Mouse (Mus musculus): Measurements from ENCODE around the gene Shd. TPM values are rescaled to one million over a fixed set of nuclear protein-coding genes. Genes with fewer than 3 reads are reported as not detected.

Gene Shd
- polyA plus RNA-seq, 1 experiment from 2014 or later = 0.32 TPM

DNA sequence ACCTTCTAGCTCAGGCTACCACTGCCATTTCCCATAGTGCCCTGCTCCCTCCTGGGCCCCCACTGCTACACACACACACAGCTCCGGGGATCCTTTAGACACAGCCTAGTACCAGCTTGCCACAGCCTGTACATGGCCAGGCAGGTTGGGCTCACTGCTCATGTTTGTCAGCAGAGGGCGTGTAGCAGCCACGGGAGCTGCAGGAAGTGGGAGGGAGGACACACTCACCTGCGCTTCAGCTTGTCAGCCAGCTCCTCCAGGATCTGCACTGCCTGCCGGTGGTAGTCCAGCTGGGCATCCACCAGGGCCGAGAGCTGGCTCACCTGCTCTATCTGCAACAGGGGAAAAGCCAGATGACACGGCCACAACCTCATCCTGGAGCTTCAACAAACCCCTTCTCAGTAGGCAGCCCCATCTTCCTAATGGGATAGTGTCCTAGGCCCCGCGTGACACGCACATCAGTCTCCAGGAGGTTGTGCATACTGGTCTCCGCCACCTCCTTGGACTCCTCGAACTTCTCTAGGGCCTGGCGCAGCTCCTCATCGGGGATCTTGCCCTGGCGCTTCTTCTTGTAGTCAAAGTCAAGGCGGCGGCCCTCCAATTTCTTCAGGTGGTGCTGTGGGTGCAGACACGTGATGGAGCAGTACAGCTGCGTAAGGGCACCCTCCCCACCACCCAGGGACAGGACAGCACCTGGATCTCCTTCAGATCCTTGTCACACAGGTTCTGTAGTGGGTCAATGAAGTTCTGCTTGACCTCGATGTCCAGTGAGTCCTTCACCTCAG is 48.3 kb downstream of the Shd start:
- no peak overlapping the region for H3K9ac ChIP-seq
- H3K9me3 ChIP-seq (replicated peaks) = no peaks in the 10 kb centered on the region
- 70% methylated on average over 20 of the region's 20 CpGs for WGBS (ENCODE audit: insufficient replicate concordance)
- H3K4me2 ChIP-seq = no peak overlapping the region
- no peak for ATAC-seq (ENCODE audit: insufficient read depth)
- H3K4me1 ChIP-seq (replicated peaks) = peaks cover 26% of the 10 kb centered on the region
- no peaks in the 10 kb centered on the region for H3K27me3 ChIP-seq
- peaks cover 68% of the 10 kb centered on the region for H3K36me3 ChIP-seq (replicated peaks)
- H3K4me3 ChIP-seq (replicated peaks) = no peak overlapping the region
- H3K27ac ChIP-seq (replicated peaks) = no peak overlapping the region

DNA sequence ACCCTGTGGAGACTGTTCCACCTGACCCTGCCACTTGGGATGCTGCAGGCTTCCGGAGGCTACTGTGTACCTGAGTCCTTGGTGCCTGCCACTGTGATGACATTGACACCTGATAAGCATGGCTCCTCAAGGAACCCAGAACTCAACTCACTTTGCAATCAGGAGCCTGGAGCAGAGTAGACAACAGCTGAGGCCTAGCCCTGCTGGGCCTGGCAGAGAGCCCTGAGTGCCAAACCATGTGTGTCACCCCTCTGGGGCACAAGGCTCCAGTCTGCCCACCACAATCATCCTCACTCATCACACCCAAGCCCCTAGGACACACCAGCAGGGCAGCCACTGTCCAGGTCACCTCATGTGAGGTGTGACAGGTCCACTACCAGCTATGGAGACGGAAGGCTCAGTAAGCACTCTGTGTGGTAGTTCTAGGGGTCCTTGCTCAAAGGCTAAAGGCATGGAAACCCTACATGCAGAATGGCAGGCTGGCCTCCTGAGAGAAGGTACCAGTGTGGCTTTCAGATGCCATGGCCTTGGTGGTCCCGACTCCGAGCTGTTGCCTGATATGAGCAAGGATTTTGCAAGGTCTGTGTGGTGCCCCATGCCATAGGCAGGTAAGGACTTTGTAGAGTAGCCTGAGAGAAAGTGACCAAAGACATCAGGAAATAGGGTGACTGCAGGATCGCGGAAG is 50.3 kb downstream of the Shd start:
- H3K4me3 ChIP-seq (replicated peaks) = no peak overlapping the region
- ATAC-seq (ENCODE audit: insufficient read depth) = no peak
- 82% methylated on average over 6 of the region's 6 CpGs for WGBS (ENCODE audit: insufficient replicate concordance)
- no peaks in the 10 kb centered on the region for H3K27me3 ChIP-seq
- H3K27ac ChIP-seq (replicated peaks) = no peak overlapping the region
- H3K9ac ChIP-seq = no peak overlapping the region
- H3K4me2 ChIP-seq = no peak overlapping the region
- peaks cover 66% of the 10 kb centered on the region for H3K36me3 ChIP-seq (replicated peaks)
- no peaks in the 10 kb centered on the region for H3K9me3 ChIP-seq (replicated peaks)
- peaks cover 42% of the 10 kb centered on the region for H3K4me1 ChIP-seq (replicated peaks)

DNA sequence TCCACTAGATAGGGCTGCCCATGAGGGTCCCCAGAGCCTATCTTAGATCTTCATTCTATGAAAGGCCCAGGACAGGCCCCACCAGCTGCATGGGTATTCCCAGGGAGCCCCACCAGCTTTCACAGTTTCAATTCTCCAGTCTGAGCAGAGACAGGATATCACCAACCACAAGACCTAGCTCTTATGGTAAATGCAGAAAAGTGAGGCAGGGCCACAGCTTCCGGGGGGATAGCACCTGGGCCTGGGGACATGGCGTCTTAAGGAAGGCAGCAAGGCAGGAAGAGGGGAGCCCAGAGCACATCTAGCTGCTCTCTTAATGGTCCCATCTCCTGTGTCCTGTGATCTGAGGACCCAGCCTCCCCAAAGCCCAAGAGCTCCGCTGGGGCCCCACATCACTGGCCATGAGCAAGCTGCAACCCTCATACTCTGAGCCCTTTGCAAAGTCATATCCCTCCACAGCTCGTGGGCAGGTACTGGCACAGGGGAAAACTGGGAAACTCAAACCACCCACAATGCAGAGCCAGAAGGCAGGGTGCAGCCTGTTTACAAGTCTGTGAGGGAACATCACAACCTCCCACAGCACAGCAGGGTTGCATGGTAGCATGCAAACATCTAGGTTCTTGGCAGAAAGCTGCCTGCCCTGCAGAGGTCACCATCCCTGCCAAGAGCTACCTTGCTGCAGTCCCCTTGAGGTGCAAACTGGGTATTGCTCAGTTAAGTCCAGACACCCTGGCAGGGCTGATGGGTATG is 51.1 kb downstream of the Shd start:
- Histone ChIP-seq H3K36me3 (replicated peaks) (peaks cover 58% of the 10 kb centered on the region), H3K9me3 (replicated peaks) (no peaks in the 10 kb centered on the region), H3K9ac (no peak overlapping the region), H3K4me1 (replicated peaks) (peaks cover 48% of the 10 kb centered on the region), H3K27me3 (no peaks in the 10 kb centered on the region), H3K27ac (replicated peaks) (no peak overlapping the region), H3K4me2 (no peak overlapping the region), H3K4me3 (replicated peaks) (no peak overlapping the region)
- 64% methylated on average over 4 of the region's 4 CpGs for WGBS (ENCODE audit: insufficient replicate concordance)
- ATAC-seq (ENCODE audit: insufficient read depth) = no peak

DNA sequence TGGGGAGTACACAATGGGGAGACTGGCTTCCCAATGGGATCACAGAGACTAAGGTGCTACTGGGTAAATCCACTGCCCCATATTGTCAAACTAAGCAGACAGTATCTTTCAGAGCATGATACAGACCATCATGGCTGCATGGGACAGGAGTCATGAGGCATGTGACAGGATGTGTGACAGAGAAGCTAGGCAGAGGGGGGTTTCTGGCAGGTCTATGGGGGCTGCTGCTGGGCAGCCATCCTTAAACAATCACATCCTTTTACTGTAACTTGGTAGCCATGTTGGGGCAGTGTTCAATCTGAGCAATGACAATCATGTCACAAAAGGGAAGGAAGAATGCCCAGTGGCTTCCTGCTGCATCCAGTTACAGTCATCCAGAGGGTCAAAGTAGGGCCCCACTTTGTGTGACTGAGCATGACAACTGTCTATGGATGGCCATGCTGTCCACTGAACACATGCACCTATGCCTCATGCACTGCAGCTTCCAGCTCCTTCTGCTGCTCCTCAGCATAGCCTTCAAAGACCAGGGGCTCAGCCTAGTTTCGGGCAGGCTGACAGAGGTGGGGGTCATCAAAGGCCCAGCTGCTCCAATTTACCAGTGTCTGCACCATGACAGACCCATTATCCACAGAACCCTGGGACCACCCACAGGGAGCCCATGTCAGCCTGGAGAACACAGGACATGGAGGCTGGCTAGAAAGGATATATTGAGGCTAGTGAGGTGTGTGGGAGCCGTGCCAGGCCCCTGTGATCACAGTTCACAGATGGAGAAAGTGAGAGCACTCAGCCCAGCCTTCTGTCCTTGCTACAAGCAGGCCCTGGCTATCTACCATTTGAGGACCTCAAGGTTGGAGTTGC is 52.1 kb downstream of the Shd start:
- H3K9ac ChIP-seq = no peak overlapping the region
- no peaks in the 10 kb centered on the region for H3K9me3 ChIP-seq (replicated peaks)
- H3K27me3 ChIP-seq = no peaks in the 10 kb centered on the region
- 70% methylated on average over 2 of the region's 2 CpGs for WGBS (ENCODE audit: insufficient replicate concordance)
- no peak overlapping the region for H3K27ac ChIP-seq (replicated peaks)
- no peak for ATAC-seq (ENCODE audit: insufficient read depth)
- H3K4me2 ChIP-seq = no peak overlapping the region
- H3K36me3 ChIP-seq (replicated peaks) = peaks cover 51% of the 10 kb centered on the region
- H3K4me3 ChIP-seq (replicated peaks) = no peak overlapping the region
- peaks cover 51% of the 10 kb centered on the region for H3K4me1 ChIP-seq (replicated peaks)

DNA sequence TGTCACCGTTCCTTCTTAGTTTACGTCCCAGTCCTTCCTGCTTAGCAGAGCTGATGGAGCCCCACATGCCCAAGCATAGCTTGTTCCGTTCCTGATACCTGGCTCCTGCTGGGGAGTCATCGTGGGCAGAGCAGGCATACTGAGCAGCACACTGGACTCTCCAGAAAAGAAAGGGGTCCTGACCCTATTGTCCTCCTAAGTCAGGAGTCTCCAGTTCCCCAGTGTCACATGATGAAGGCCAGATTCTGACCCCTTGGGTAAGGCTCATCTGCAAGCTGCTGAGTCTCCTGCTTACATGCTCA is 52.7 kb downstream of the Shd start:
- 77% methylated on average over 4 of the region's 4 CpGs for WGBS (ENCODE audit: insufficient replicate concordance)
- no peaks in the 10 kb centered on the region for H3K9me3 ChIP-seq (replicated peaks)
- H3K27me3 ChIP-seq = no peaks in the 10 kb centered on the region
- H3K36me3 ChIP-seq (replicated peaks) = peaks cover 45% of the 10 kb centered on the region
- H3K4me1 ChIP-seq (replicated peaks) = peaks cover 55% of the 10 kb centered on the region
- H3K27ac ChIP-seq (replicated peaks) = no peak overlapping the region
- no peak overlapping the region for H3K9ac ChIP-seq
- no peak overlapping the region for H3K4me2 ChIP-seq
- no peak for ATAC-seq (ENCODE audit: insufficient read depth)
- H3K4me3 ChIP-seq (replicated peaks) = no peak overlapping the region

DNA sequence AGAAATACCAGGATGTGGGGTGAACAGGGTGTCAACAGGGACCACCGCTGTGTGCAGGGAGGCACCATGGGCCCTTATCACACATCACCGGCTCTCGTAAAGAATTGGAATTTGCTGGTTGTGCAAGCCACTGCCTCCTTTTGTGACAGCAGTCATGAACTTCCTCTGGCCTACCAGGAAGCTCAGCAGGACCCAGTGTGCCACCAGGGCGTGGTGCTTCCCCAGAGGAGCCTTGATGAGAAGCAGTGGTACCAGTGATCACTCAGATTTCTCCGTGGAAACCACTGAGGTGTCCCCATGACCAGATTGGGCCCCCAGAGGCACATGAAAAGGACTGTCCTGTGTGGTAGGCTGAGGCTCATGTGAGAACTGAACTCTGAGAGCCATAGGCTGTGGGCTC is 53.1 kb downstream of the Shd start:
- Histone ChIP-seq H3K9ac (no peak overlapping the region), H3K4me3 (replicated peaks) (no peak overlapping the region), H3K27ac (replicated peaks) (no peak overlapping the region; the same call in 1 of the 2 replicates), H3K4me1 (replicated peaks) (peaks cover 56% of the 10 kb centered on the region), H3K36me3 (replicated peaks) (peaks cover 44% of the 10 kb centered on the region), H3K4me2 (no peak overlapping the region), H3K9me3 (replicated peaks) (no peaks in the 10 kb centered on the region), H3K27me3 (no peaks in the 10 kb centered on the region)
- no peak for ATAC-seq (ENCODE audit: insufficient read depth)
- 27% methylated on average over 5 of the region's 5 CpGs for WGBS (ENCODE audit: insufficient replicate concordance)

DNA sequence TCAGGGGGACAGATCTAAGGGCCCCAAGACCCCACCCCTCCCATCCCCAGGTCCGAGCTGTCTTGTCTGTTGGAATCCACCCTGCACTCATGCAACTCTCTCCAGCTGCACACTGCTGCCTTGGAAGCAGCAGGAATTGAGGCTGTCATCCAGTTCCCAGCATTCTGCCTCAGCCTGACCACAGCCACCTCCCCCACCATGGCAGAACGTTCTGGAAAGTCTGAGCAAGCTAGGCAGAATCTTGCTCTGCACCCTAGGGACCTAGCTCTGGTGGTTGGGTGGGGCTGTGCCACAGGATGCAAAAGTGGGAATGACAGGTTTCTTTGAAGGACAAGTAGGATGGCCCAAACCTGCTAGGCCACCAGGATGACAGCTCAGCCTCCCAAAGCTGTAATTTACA is 54.2 kb downstream of the Shd start:
- WGBS (ENCODE audit: insufficient replicate concordance) = 40% methylated on average over 2 of the region's 2 CpGs
- H3K27me3 ChIP-seq = no peaks in the 10 kb centered on the region
- no peak overlapping the region for H3K4me2 ChIP-seq
- peaks cover 60% of the 10 kb centered on the region for H3K4me1 ChIP-seq (replicated peaks)
- no peak overlapping the region for H3K27ac ChIP-seq (replicated peaks)
- H3K36me3 ChIP-seq (replicated peaks) = peaks cover 43% of the 10 kb centered on the region
- no peak overlapping the region for H3K4me3 ChIP-seq (replicated peaks)
- H3K9ac ChIP-seq = no peak overlapping the region
- H3K9me3 ChIP-seq (replicated peaks) = no peaks in the 10 kb centered on the region
- ATAC-seq (ENCODE audit: insufficient read depth) = no peak

DNA sequence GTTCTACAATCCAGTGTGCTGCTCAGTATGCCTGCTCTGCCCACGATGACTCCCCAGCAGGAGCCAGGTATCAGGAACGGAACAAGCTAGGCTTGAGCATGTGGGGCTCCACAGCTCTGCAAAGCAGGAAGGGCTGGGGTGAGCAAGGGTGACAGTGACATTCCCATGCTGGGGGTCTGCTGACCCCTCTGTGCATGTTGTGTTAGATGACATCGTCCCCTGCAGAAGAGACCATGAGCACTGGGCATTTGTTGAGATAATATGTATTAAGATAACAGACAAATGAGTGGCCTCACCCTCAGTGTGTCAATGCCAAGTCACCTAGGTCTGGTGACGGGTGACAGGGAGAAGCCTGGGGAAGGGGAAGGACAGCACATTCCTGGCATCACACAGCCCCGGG is 54.7 kb downstream of the Shd start:
- Histone ChIP-seq H3K4me3 (replicated peaks) (no peak overlapping the region), H3K9me3 (replicated peaks) (no peaks in the 10 kb centered on the region), H3K4me2 (no peak overlapping the region), H3K9ac (no peak overlapping the region), H3K27me3 (no peaks in the 10 kb centered on the region), H3K4me1 (replicated peaks) (peaks cover 65% of the 10 kb centered on the region), H3K36me3 (replicated peaks) (peaks cover 42% of the 10 kb centered on the region), H3K27ac (replicated peaks) (no peak overlapping the region)
- no peak for ATAC-seq (ENCODE audit: insufficient read depth)
- WGBS (ENCODE audit: insufficient replicate concordance) = 66% methylated on average over 5 of the region's 5 CpGs

Other genes starting within 250 kb of the Shd start
- 2.2 TPM in 2 replicates for gene Adgre4, start 220.5 kb upstream of the Shd start, polyA plus RNA-seq (2015; fragmentation: Nextera tagmentation; extraction: Ambion mirVana)
- gene Zfp119a, start 91.5 kb upstream of the Shd start, polyA plus RNA-seq (2015; fragmentation: Nextera tagmentation; extraction: Ambion mirVana) = 2.0 and 2.2 TPM in 2 replicates
- 5.9 and 6.0 TPM in 2 replicates for gene Zfp959, start 78.4 kb upstream of the Shd start, polyA plus RNA-seq (2015; fragmentation: Nextera tagmentation; extraction: Ambion mirVana)
- gene Zfp119b, start 21.0 kb upstream of the Shd start, polyA plus RNA-seq (2015; fragmentation: Nextera tagmentation; extraction: Ambion mirVana) = 2.3 and 2.8 TPM in 2 replicates
- 9.2 and 10.0 TPM in 2 replicates for gene Ebi3, start 17.8 kb upstream of the Shd start, polyA plus RNA-seq (2015; fragmentation: Nextera tagmentation; extraction: Ambion mirVana)
- gene Yju2, start 11.4 kb upstream of the Shd start, polyA plus RNA-seq (2015; fragmentation: Nextera tagmentation; extraction: Ambion mirVana) = 7.2 and 9.7 TPM in 2 replicates
- 0.13 and 0.50 TPM in 2 replicates for gene Fsd1, start 16.0 kb downstream of the Shd start, polyA plus RNA-seq (2015; fragmentation: Nextera tagmentation; extraction: Ambion mirVana)
- 3.3 and 3.9 TPM in 2 replicates for gene Stap2, start 35.1 kb downstream of the Shd start, polyA plus RNA-seq (2015; fragmentation: Nextera tagmentation; extraction: Ambion mirVana)
- 20.4 and 21.0 TPM in 2 replicates for gene Mpnd, start 35.2 kb downstream of the Shd start, polyA plus RNA-seq (2015; fragmentation: Nextera tagmentation; extraction: Ambion mirVana)
- gene Sh3gl1, start 66.2 kb downstream of the Shd start, polyA plus RNA-seq (2015; fragmentation: Nextera tagmentation; extraction: Ambion mirVana) = 44.0 and 50.7 TPM in 2 replicates
- 16.6 and 18.5 TPM in 2 replicates for gene Chaf1a, start 70.0 kb downstream of the Shd start, polyA plus RNA-seq (2015; fragmentation: Nextera tagmentation; extraction: Ambion mirVana)
- gene Ubxn6, start 104.6 kb downstream of the Shd start, polyA plus RNA-seq (2015; fragmentation: Nextera tagmentation; extraction: Ambion mirVana) = 12.5 and 13.0 TPM in 2 replicates
- gene Hdgfl2, start 109.2 kb downstream of the Shd start, polyA plus RNA-seq (2015; fragmentation: Nextera tagmentation; extraction: Ambion mirVana) = 42.7 and 43.0 TPM in 2 replicates
- gene Plin4, start 139.3 kb downstream of the Shd start, polyA plus RNA-seq (2015; fragmentation: Nextera tagmentation; extraction: Ambion mirVana) = 0.02 and 0.06 TPM in 2 replicates
- 1.3 and 3.7 TPM in 2 replicates for gene Plin5, start 147.1 kb downstream of the Shd start, polyA plus RNA-seq (2015; fragmentation: Nextera tagmentation; extraction: Ambion mirVana)
- 3.2 and 4.0 TPM in 2 replicates for gene Lrg1, start 151.5 kb downstream of the Shd start, polyA plus RNA-seq (2015; fragmentation: Nextera tagmentation; extraction: Ambion mirVana)
- 0.81 and 1.3 TPM in 2 replicates for gene Sema6b, start 169.9 kb downstream of the Shd start, polyA plus RNA-seq (2015; fragmentation: Nextera tagmentation; extraction: Ambion mirVana)
- 2.7 and 3.1 TPM in 2 replicates for gene Tnfaip8l1, start 192.0 kb downstream of the Shd start, polyA plus RNA-seq (2015; fragmentation: Nextera tagmentation; extraction: Ambion mirVana)
- 58.6 and 66.4 TPM in 2 replicates for gene Mydgf, start 213.5 kb downstream of the Shd start, polyA plus RNA-seq (2015; fragmentation: Nextera tagmentation; extraction: Ambion mirVana)
- gene Dpp9, start 248.4 kb downstream of the Shd start, polyA plus RNA-seq (2015; fragmentation: Nextera tagmentation; extraction: Ambion mirVana) = 19.6 and 22.9 TPM in 2 replicates

Data from liver, embryonic 15.5 days (tissue).